Mouse (Mus musculus) cortical plate, adult 2 months (tissue): ENCODE results near the gene Ptbp3.

ENCODE experiments used
- CTCF ChIP-seq: fragments of 200-500 bp; IDR thresholded peaks from 2 replicates; pipeline ENCODE4 v1.5.1; 2011; ENCODE audit warnings: mild to moderate bottlenecking, control low read depth, low read length; ENCODE audit not compliant: insufficient read depth; ENCODE audit errors: extremely low read depth
- POLR2A ChIP-seq: fragments of 200-500 bp; IDR thresholded peaks from 2 replicates; pipeline ENCODE4 v1.6.1; 2011; ENCODE audit warnings: mild to moderate bottlenecking, low read length, control low read depth; ENCODE audit not compliant: insufficient read depth; ENCODE audit errors: extremely low read depth

GRCm38 (mm10) chr4:59507766-59508165 lies 41.4 kb downstream of the Ptbp3 start:
- TF ChIP-seq POLR2A: no peak
- no peak for TF ChIP-seq CTCF
